Mouse (Mus musculus): Measurements from ENCODE around the gene Dennd2c. TPM values are rescaled to one million over a fixed set of nuclear protein-coding genes. Genes with fewer than 3 reads are reported as not detected.

The Dennd2c gene
- total and polyA plus RNA-seq, 2 experiments from 2014 or later: 0.63 to 1.7 TPM

DNA sequence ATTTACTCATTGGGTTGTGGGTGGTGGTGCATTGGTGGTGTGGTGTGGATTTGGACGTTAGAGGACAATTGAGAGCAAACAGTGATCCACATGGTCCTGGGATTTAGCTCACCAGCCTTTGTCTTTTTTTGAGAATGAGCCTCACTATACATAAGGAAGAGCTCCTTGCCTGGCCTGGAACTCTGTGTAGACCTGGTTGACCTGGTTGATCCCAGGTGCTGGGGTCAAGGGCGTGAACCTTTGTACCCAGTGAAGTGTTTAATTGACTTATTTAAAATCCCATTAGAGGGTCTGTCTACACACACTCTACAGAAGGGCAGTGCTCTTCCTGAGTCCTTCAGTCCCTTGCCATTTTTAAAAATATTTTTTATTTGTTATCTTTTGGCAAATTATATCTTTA lies 42.9 kb downstream of the Dennd2c start:
- Histone ChIP-seq H3K36me3 (ENCODE audit: insufficient read depth, low read length) (no peaks in the 10 kb centered on the region), H3K4me1 (ENCODE audit: insufficient read depth, low read length) (no peaks in the 10 kb centered on the region), H3K9me3 (ENCODE audit: low read length) (no peaks in the 10 kb centered on the region), H3K27me3 (ENCODE audit: insufficient read depth, low read length) (no peaks in the 10 kb centered on the region), H3K4me2 (ENCODE audit: low read depth, low read length, poor library complexity, severe bottlenecking) (no peak overlapping the region), H3K9ac (replicated peaks; ENCODE audit: low read length, poor library complexity, severe bottlenecking) (no peak overlapping the region), H3K4me3 (ENCODE audit: low read depth, low read length) (no peak overlapping the region), H3K27ac (ENCODE audit: low read depth, low read length) (no peak overlapping the region)
- TF ChIP-seq CTCF (IDR thresholded peaks at IDR 0.05): no peak
- WGBS: 72% methylated on average over 2 of the region's 2 CpGs
- ATAC-seq (ENCODE audit: low FRiP score): no peak
- DNase-seq (ENCODE audit: low spot score): no peak

- no peak overlapping the region for H3K9ac ChIP-seq (replicated peaks; ENCODE audit: low read length, poor library complexity, severe bottlenecking)
- no peak overlapping the region for H3K4me2 ChIP-seq (ENCODE audit: low read depth, low read length, poor library complexity, severe bottlenecking)
- no peaks in the 10 kb centered on the region for H3K27me3 ChIP-seq (ENCODE audit: insufficient read depth, low read length)
- H3K36me3 ChIP-seq (ENCODE audit: insufficient read depth, low read length): no peaks in the 10 kb centered on the region
- 72% methylated on average over 4 of the region's 4 CpGs for WGBS
- H3K9me3 ChIP-seq (ENCODE audit: low read length): no peaks in the 10 kb centered on the region
- DNase-seq (ENCODE audit: low spot score) (no peak), ATAC-seq (ENCODE audit: low FRiP score) (no peak)
- no peak overlapping the region for H3K4me3 ChIP-seq (ENCODE audit: low read depth, low read length)
- TF ChIP-seq CTCF (IDR thresholded peaks at IDR 0.05): no peak
- no peaks in the 10 kb centered on the region for H3K4me1 ChIP-seq (ENCODE audit: insufficient read depth, low read length)
- no peak overlapping the region for H3K27ac ChIP-seq (ENCODE audit: low read depth, low read length)
Measured at GRCm38 (mm10) chr3:103145791-103146190, 43.4 kb downstream of the Dennd2c start.

- DNase-seq (ENCODE audit: low spot score): no peak
- no peak for TF ChIP-seq CTCF (IDR thresholded peaks at IDR 0.05)
- Histone ChIP-seq H3K9me3 (ENCODE audit: low read length) (no peaks in the 10 kb centered on the region), H3K27ac (ENCODE audit: low read depth, low read length) (no peak overlapping the region), H3K4me1 (ENCODE audit: insufficient read depth, low read length) (no peaks in the 10 kb centered on the region), H3K4me2 (ENCODE audit: low read depth, low read length, poor library complexity, severe bottlenecking) (no peak overlapping the region), H3K36me3 (ENCODE audit: insufficient read depth, low read length) (no peaks in the 10 kb centered on the region), H3K27me3 (ENCODE audit: insufficient read depth, low read length) (no peaks in the 10 kb centered on the region), H3K4me3 (ENCODE audit: low read depth, low read length) (no peak overlapping the region), H3K9ac (replicated peaks; ENCODE audit: low read length, poor library complexity, severe bottlenecking) (no peak overlapping the region)
- 71% methylated on average over 23 of the region's 23 CpGs for WGBS
- no peak for ATAC-seq (ENCODE audit: low FRiP score)
Measured at GRCm38 (mm10) chr3:103146330-103147166, 44.1 kb downstream of the Dennd2c start.

DNA sequence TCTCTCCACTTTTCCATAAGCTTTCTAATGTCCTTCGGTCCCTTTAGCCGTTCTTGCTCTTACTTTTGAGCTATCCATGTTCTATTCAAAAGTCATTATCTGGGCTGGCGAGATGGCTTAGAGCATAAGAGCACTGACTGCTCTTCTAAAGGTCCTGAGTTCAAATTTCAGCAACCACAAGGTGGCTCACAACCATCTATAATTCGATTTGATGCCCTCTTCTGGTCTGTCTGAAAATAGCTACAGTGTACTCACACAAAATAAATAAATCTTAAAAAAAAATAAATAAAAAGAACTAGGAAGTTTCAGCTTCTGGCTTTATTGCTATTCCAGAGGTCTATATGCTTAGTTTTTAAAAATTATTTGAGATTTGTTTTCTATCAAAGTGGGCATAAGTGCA lies 45.4 kb downstream of the Dennd2c start:
- no peak overlapping the region for H3K27ac ChIP-seq (ENCODE audit: low read depth, low read length)
- no peak overlapping the region for H3K4me2 ChIP-seq (ENCODE audit: low read depth, low read length, poor library complexity, severe bottlenecking)
- no peak overlapping the region for H3K9ac ChIP-seq (replicated peaks; ENCODE audit: low read length, poor library complexity, severe bottlenecking)
- ATAC-seq (ENCODE audit: low FRiP score): no peak
- no peak for DNase-seq (ENCODE audit: low spot score)
- no peaks in the 10 kb centered on the region for H3K36me3 ChIP-seq (ENCODE audit: insufficient read depth, low read length)
- no peaks in the 10 kb centered on the region for H3K27me3 ChIP-seq (ENCODE audit: insufficient read depth, low read length)
- no peak overlapping the region for H3K4me3 ChIP-seq (ENCODE audit: low read depth, low read length)
- 87% methylated on average over 4 of the region's 4 CpGs for WGBS
- H3K4me1 ChIP-seq (ENCODE audit: insufficient read depth, low read length): no peaks in the 10 kb centered on the region
- H3K9me3 ChIP-seq (ENCODE audit: low read length): no peaks in the 10 kb centered on the region
- TF ChIP-seq CTCF (IDR thresholded peaks at IDR 0.05): no peak

GRCm38 (mm10) chr3:103148941-103149340 lies 46.5 kb downstream of the Dennd2c start:
- no peak overlapping the region for H3K4me2 ChIP-seq (ENCODE audit: low read depth, low read length, poor library complexity, severe bottlenecking)
- no peak for TF ChIP-seq CTCF (IDR thresholded peaks at IDR 0.05)
- 88% methylated on average over 10 of the region's 10 CpGs for WGBS

GRCm38 (mm10) chr3:103153761-103154160 lies 51.4 kb downstream of the Dennd2c start:
- H3K9me3 ChIP-seq (ENCODE audit: low read length): no peaks in the 10 kb centered on the region
- no peaks in the 10 kb centered on the region for H3K4me1 ChIP-seq (ENCODE audit: insufficient read depth, low read length)
- DNase-seq (ENCODE audit: low spot score): no peak
- no peak for ATAC-seq (ENCODE audit: low FRiP score)
- H3K27me3 ChIP-seq (ENCODE audit: insufficient read depth, low read length): no peaks in the 10 kb centered on the region
- peak; percentile 57 for TF ChIP-seq CTCF (IDR thresholded peaks at IDR 0.05)
- no peak overlapping the region for H3K4me3 ChIP-seq (ENCODE audit: low read depth, low read length)
- H3K9ac ChIP-seq (replicated peaks; ENCODE audit: low read length, poor library complexity, severe bottlenecking): no peak overlapping the region
- H3K4me2 ChIP-seq (ENCODE audit: low read depth, low read length, poor library complexity, severe bottlenecking): no peak overlapping the region
- H3K36me3 ChIP-seq (ENCODE audit: insufficient read depth, low read length): no peaks in the 10 kb centered on the region
- no peak overlapping the region for H3K27ac ChIP-seq (ENCODE audit: low read depth, low read length)

More at GRCm38 (mm10) chr3:103148941-103149340, 46.5 kb downstream of the Dennd2c start:
- no peaks in the 10 kb centered on the region for H3K4me1 ChIP-seq (ENCODE audit: insufficient read depth, low read length)
- no peak overlapping the region for H3K9ac ChIP-seq (replicated peaks; ENCODE audit: low read length, poor library complexity, severe bottlenecking)
- no peaks in the 10 kb centered on the region for H3K36me3 ChIP-seq (ENCODE audit: insufficient read depth, low read length)
- H3K9me3 ChIP-seq (ENCODE audit: low read length): no peaks in the 10 kb centered on the region
- H3K27ac ChIP-seq (ENCODE audit: low read depth, low read length): no peak overlapping the region
- H3K27me3 ChIP-seq (ENCODE audit: insufficient read depth, low read length): no peaks in the 10 kb centered on the region
- ATAC-seq (ENCODE audit: low FRiP score): no peak
- no peak overlapping the region for H3K4me3 ChIP-seq (ENCODE audit: low read depth, low read length)
- no peak for DNase-seq (ENCODE audit: low spot score)

All from midbrain, postnatal 0 days (tissue).